Mouse (Mus musculus) urinary bladder, postnatal 10 days (tissue): ENCODE measurements around the gene Srrm4.

Experiments used
- DNase-seq: peaks from one replicate; pipeline ENCODE4 v3.0.0; 2022; ENCODE audit warnings: low spot score

The Srrm4 gene

DNA sequence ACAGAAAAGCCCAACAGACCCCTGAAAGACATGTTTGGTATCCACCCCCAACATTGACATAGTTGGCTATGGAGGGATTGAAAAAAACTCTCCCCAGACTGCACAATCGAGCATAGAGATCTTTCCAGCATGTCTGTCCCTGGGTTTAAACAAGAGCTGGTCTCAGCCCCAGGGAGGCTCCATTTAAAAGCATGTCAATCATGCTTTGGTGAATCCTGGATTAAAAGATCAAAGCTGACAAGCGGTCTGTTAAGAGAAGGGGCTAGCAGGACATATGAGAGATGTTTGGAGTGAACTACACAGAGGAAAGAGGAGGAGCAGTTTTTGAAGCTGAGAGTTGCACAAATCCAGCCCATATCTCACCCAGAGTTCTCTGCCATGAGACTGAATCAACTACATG, 38.5 kb downstream of the Srrm4 start:
- no peak for DNase-seq

- no peak for DNase-seq
These were observed 39.0 kb downstream of the Srrm4 start for GRCm38 (mm10) chr5:116552584-116552983.

- DNase-seq = no peak
These were observed 45.9 kb downstream of the Srrm4 start for GRCm38 (mm10) chr5:116545746-116546145.

GRCm38 (mm10) chr5:116542317-116542716, 49.3 kb downstream of the Srrm4 start:
- no peak for DNase-seq

GRCm38 (mm10) chr5:116541128-116541527, 50.5 kb downstream of the Srrm4 start:
- DNase-seq = no peak

GRCm38 (mm10) chr5:116539360-116539759, 52.3 kb downstream of the Srrm4 start:
- DNase-seq = no peak

DNA sequence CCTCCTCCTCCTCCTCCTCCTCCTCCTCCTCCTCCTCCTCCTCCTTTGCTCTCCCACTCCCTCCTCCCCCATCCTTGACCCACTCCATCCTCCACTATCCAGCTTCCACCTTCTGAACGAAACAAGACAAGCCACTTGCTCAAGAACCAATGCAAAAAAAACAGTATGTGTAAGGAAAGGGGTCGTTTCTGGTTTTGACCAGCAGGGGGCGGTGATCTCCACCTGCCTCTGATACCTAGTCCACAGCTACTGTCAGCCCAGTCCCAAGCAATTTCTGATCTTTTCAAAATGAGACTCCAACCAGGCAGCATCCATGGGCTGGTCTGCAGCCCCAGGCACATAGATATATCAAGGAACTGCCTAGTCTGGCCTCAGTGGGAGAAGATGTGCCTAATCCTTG, 53.1 kb downstream of the Srrm4 start:
- DNase-seq = no peak

- no peak for DNase-seq
These were observed 65.3 kb downstream of the Srrm4 start for GRCm38 (mm10) chr5:116526324-116526723.

DNA sequence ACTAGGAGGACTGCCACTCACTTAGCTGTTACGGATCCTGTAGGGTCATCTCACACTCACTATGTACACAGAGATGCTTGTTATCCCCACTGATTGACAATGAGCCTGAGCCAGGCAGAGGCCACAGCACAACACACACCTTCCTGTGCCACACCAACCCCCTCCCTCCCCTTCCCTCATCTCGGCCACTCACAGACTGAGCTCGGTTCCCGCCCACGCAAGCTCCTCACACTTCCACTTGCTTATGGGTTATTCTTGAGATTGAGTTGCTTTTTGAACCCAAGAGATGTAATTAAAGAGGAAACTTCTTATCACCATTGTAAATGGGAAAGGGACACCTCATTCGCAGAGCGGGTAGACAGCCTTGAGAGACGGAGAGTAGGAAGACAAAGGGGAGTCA, 66.3 kb downstream of the Srrm4 start:
- DNase-seq = no peak

GRCm38 (mm10) chr5:116523553-116523952, 68.1 kb downstream of the Srrm4 start:
- DNase-seq = no peak

- DNase-seq = no peak
These were observed 68.5 kb downstream of the Srrm4 start for GRCm38 (mm10) chr5:116523079-116523478.

- no peak for DNase-seq
These were observed 69.3 kb downstream of the Srrm4 start for GRCm38 (mm10) chr5:116522273-116522672.

- DNase-seq = no peak
These were observed 73.6 kb downstream of the Srrm4 start for GRCm38 (mm10) chr5:116518047-116518446.

GRCm38 (mm10) chr5:116512135-116512534, 79.5 kb downstream of the Srrm4 start:
- no peak for DNase-seq

DNA sequence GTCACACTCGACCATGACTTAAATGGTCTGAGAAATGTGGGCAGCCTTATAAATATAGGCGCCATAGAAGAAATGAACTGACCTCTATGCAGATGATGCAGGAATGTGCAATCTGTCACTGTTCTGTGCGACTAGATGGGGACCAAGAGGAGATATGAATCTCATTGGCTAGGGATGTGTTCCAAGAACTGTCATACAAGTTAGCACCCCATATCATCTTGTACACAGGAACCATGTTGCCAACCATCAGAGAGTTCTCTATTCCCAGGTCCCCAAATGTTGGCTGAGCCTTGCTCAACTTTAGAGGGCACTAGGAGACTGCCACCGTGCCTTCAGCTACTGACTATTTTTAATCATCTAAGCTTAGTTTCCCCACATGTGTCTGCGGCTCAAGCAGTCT, 81.4 kb downstream of the Srrm4 start:
- DNase-seq = no peak

DNA sequence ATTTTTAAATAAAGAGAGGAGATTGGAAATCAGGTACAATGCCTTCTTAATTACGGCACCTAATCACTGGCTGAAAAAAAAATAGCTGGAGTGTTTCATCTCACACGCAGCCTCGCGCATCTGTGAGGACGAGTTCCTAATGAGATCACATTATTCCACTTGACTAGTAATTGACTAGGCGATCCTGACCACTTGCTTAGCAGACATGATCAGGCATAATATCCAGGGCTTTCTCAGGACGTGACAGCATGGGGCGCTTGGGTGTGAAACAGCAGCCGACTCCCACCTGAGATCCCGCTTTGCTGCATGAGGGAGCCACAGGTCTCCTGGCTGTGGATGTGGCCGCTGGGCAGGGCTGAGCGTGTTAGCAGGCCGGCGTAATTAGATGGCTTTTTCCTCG, 90.3 kb downstream of the Srrm4 start:
- DNase-seq = no peak

DNA sequence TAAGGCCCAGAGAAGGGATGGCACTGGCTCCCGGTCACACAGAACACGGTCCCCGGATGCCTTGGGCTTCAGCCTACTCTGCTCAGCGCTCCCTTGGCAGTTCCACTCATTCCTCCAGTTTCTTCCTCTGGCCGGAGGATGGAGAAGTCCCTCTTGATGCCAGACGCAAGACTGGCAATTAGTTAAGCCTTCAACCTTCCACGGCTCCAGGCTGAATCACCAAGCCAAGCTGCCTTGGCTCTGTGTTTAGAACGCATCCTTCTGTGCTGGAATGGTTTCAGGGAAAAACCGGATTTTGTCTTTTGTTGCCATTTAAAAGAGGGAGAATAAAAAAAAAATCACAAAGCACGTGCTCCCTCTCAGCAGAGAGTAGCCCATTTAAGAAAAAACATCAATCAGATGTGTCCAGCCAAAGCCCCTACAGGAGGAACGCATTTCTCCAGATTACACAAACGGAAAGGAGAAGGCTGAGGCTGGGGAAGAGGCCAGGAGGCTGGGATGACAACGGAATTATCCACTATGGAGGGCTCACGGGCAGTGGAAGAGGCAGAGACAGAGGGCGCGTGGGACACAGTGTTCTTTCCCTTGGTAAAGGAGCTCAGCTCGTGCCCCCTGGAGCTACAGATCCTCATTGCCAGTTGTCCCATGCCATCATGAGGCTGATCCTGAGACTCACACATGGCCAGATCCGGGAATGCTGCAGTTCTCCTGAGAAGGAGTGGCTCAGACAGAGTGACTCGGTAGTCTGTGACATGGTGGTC, 92.6 kb downstream of the Srrm4 start:
- no peak for DNase-seq

GRCm38 (mm10) chr5:116497866-116498265, 93.8 kb downstream of the Srrm4 start:
- DNase-seq = no peak

- no peak for DNase-seq
These were observed 94.4 kb downstream of the Srrm4 start for GRCm38 (mm10) chr5:116497205-116497604.

GRCm38 (mm10) chr5:116496717-116497116, 94.9 kb downstream of the Srrm4 start:
- DNase-seq = no peak

DNA sequence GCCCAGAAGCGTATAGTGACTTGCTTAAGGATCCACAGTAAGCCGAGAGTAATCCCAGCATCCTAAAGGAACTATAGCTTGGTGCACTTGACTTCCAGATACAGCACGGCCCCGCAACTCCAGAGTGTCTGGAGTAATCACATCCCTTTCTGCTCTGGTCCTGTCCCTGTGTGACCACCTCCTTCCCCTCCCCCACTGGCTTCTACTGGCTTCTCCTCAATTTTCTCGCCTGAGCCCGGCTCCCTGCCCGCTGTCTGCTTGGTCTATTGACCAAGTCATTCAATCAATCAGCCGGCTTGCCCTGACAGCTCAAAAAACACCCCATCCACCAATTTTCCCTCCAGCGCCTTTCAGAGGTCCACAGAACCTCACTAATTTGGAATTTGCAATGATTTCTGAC, 96.2 kb downstream of the Srrm4 start:
- no peak for DNase-seq

- no peak for DNase-seq
These were observed 97.2 kb downstream of the Srrm4 start for GRCm38 (mm10) chr5:116494377-116494776.

DNA sequence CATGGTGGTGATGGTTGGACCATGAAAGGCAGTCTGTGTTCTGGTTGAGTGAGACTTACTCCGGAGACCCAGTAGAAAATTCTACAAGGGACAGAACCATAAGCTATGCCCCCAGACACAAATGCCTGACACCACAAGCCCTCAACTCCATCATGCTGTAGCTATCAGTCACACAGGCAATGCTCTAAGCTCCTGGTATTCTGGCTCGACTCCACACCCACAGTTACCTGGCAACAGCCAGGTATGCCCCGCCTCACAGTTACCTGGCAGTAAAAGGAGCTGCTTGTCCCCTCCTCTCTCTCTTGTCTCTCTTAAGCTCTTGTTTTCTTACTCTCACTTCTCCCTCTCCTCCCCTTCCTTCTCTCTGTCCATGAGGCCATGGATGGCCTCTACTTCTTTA, 98.9 kb downstream of the Srrm4 start:
- DNase-seq = no peak

GRCm38 (mm10) chr5:116491794-116492420, 99.7 kb downstream of the Srrm4 start:
- no peak for DNase-seq
